Mouse (Mus musculus) adrenal gland, postnatal 4 days (tissue): Measurements from ENCODE around the gene Fgfr2. TPM values are rescaled to one million over a fixed set of nuclear protein-coding genes. Genes with fewer than 3 reads are reported as not detected.

ENCODE experiments used
- DNase-seq, 2 experiments: peaks; one replicate each; pipeline ENCODE4 v3.0.0; 2021 to 2022; ENCODE audit warnings: low spot score in 2 of 2, mixed read lengths in 2 of 2
- total RNA-seq, 2 experiments: library from RNA; stranded (reverse); gene quantifications; 2 replicates each; pipeline ENCODE4 v1.2.3; 2021

The Fgfr2 gene
- total RNA-seq, 2 experiments from 2014 or later = 205 to 210 TPM

GRCm38 (mm10) chr7:130304642-130305041 lies 2818.5 kb downstream of the Fgfr2 start:
- DNase-seq = no peak

DNA sequence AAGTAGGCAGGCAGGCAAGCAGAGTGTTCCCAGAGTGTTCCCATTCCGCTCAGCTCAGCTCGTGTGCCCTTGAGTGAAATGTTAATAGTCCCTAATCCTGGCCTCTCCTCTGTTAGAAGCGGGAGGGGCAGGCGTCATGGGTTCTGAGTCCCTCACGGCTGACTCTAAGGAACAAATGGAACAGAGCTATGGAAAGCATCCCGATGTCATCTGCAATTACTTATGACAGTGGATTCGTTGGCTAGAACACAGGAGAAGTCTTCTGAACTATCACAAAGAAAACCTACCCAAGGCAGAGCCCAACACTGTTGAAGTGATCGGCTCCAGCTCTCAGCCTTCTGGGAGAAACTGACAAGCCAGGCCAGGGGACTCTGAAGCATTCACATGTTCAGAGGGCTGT lies 2819.7 kb downstream of the Fgfr2 start:
- no peak for DNase-seq

DNA sequence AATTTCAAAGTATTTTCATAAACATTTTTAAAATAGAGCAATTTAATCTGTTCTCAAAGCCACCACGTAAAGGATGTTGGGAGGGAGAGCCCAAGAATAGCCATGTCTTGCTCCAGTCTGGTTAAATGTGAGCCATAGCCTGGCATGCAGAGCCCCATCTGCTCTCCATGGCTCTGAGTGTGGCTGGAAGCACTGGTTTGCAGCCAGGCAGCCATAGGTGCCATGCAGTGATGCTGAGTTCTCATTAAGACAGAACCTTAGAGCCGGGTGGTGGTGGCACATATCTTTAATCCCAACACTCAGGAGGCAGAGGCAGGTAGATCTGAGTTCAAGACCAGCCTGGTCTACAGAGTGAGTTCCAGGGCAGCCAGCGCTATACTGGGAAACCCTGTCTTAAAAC lies 2822.5 kb downstream of the Fgfr2 start:
- no peak for DNase-seq

DNA sequence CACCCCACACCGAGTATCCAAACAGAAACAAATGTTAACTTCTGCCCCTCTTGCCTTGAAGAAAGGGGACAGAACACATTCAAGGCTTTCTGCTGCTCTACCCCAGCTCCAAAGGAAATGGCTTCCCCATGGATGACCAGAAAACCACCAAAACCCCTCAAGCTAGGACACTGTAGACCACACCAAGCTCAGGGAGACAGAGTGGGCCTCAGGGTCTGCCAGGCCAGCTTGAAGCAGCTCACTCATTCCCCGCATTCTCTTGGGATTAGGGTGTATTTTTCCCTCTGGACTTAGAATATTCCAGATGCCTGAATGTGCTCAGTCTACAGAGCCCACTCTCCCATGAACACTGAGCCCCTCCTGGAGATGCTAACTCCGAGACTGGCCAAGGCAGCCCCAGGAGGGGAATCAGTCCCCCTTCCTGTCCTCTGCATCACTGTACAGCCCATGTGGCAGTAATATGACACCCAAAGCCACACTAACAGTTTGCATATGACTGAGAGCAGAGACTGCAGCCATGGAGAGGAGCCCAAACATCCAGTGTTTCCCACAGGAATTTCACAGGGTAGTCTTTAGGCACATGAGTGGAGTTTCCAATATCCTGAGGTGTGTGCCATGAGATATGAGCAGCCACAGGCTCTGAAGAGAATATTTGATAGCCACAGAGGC lies 2824.1 kb downstream of the Fgfr2 start:
- no peak for DNase-seq

- no peak for DNase-seq
These were observed 2832.0 kb downstream of the Fgfr2 start for GRCm38 (mm10) chr7:130291179-130291578.

GRCm38 (mm10) chr7:130289428-130289790 lies 2833.7 kb downstream of the Fgfr2 start:
- no peak for DNase-seq

GRCm38 (mm10) chr7:130288719-130289427 lies 2834.3 kb downstream of the Fgfr2 start:
- DNase-seq = no peak

DNA sequence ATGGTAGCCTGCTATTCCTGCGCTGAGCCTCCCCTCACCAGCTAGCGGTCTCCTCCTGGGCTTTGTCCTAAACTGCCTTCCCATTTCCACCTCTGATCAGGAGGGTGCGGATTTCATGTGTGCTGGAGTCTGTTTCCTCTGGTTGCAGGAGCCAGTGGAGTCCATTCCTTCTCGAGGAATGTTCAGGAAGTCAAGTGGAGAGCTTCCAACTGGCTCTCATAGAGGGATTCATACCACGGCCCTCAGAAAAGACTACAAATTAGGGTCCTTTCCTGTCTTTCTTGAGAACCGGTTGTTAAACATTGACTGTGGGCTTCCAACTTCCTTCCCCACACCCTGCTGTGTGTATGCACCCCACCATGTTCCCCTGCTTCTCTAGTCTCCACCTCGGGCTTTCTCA lies 2834.9 kb downstream of the Fgfr2 start:
- no peak for DNase-seq

DNA sequence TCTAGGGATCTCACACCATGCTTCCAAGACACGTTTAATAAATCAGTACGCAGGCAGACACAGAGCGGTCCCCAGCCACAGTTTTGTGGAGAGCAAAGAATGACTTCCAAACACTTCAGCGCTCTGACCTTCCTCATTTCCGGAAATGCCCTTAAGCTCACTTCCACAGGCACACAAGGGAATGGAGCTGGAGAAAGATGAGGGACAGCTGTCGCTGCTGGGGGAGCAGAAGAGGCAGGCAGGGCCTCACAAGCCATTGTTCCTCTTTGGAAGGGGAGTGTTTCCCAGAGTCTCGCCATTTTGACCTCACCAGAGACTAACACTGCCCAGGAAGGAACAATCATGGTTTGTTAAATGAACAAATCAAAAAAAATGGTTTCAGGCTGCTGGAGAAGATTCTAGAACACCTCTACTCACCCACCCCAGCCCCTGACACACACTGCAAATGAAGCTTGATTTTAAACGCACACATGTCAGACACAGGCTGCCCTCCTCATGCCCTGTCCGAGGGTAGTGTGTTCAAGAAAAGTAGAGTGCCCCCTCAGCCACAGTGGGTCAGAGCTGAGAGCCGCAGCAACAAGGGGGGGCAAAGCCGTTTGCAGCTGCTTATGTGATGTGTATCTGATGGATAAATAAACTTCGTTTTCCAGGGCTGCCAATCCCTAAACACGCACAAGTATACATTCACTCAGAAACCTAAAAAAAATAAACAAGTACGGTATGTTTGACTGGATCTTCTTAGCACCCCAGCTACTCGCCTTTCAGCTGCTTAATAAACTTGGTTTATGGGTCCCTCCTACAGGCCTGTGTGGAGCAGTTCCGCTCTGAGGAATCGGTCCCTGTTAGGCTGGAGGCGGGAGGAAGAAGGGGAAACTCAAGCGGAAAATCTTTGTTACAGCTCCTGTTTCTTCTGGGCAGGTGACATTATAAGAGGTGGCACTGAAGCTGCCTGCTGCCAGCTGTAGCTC lies 2844.1 kb downstream of the Fgfr2 start:
- no peak for DNase-seq

- DNase-seq = no peak
These were observed 2845.0 kb downstream of the Fgfr2 start for GRCm38 (mm10) chr7:130278000-130278737.

GRCm38 (mm10) chr7:130273265-130273664 lies 2849.9 kb downstream of the Fgfr2 start:
- peak; percentile 55 to 62 for DNase-seq

DNA sequence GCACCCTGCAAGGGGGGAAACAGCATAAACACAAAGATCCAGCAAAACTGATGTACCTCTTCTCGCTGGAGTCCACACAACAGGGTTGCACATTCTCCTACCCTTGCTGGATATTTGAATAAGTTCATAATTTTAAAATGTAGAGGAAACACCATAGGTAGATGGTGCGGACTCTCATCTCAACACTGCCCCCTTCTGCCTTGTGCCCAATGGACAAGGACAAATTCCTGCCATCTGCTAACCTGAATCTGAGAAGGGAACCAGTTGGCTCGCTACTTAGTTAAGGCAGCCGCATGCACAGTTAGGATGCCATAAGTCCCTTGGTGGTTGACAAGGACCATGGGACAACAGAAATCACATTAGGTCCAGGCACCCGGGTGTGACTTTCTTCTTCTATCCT lies 2852.3 kb downstream of the Fgfr2 start:
- DNase-seq = no peak

DNA sequence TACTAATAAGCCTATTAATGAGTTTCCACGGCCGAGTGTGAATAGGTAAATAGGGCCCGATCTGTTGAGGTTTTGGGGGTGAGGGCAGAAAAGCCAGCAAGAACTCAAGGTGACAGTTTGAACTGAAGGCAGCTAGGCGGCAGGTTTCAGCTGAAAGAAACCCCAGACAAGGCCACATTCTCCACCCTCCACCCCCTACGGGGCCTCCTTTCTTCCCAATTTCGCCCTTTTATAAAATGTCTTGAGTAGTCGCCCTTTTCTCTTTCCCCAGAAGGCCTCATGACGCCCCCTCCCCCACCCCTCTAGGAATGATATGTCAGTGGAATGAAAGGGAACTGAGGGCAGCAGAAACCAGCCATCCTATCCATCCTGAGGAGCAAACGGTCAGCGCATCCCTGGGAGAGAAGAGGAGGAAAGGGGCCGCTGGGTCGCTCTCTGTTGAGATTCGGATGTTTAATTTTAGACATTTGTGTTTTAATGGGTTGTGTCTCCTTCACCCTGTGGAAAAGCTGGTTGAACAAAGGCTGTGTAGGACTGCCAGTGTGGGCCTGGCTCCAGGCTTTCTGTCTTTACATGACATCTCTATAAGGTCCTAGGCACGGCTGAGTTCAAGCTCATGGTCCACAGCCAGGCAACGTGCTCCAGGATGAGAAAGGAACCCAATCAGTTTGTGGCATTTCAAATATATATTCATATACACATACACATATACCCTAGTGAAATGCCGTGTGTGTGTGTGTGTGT lies 2853.9 kb downstream of the Fgfr2 start:
- no peak for DNase-seq

DNA sequence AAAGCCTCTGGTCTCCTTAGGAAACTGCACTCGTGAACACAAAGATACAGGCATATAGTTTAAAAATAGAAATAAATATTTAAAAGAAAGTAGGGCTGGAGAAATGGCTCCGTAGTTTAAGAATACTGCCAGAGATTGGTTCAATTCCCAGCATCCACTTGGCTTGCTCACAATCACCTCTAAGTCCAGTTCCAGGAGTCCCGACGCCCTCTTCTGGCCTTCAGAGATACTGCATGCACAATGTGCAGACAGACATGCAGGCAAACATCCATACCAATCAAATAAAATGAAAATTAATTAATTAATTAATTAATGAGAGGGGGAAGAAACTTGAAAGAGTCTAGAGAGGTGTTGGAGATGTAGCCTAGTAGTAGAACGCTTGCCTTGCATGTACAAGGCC lies 2856.1 kb downstream of the Fgfr2 start:
- no peak for DNase-seq

- peak; percentile 76 to 82 for DNase-seq
These were observed 2857.0 kb downstream of the Fgfr2 start for GRCm38 (mm10) chr7:130266166-130266490.

DNA sequence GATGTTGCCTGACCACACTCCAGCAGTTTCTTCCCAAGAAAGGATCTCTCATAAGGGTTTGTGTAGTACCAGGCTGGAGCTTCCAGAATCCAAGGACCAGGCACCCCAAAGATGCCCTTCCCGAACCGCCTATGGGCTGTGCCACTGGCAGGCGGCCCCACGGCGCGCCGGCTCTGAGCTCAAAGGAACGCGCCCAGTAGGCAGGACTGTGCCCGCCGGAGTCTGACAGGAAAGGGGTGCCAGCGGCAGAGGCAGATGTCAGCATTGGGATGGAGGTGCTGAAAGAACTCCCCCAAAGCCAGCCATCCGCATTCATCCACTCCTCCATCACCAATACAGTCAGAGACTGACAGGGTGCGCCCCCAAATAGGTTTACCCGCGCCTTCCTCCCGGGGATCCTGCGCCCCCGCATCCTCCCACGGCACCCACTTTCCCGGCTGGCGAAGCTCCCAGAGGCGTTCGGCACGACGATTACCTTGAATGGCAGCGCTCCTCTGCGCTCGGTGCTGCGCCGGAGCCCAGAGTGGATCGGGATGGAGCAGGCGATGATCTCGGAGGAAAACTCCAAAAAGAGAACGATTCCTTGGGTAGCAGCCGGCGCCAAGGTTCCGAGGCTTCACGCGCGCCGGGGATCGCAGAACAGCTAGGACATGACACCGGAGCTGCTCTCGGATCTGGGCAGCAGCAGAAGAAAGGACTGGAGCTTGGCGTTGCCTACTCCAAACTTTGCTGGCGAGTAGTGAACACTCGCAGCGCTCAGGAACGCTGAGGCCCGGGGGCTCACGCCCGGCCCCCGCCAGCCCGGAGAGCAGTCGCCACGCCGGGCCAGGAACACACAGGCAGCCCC lies 2857.6 kb downstream of the Fgfr2 start:
- DNase-seq = peak in 1 of 2 experiments; percentile 14

- peak in 1 of 2 experiments; percentile 14 for DNase-seq
These were observed 2858.4 kb downstream of the Fgfr2 start for GRCm38 (mm10) chr7:130264616-130265318.

GRCm38 (mm10) chr7:130263799-130264351 lies 2859.3 kb downstream of the Fgfr2 start:
- DNase-seq = peak in 1 of 2 experiments; percentile 18

DNA sequence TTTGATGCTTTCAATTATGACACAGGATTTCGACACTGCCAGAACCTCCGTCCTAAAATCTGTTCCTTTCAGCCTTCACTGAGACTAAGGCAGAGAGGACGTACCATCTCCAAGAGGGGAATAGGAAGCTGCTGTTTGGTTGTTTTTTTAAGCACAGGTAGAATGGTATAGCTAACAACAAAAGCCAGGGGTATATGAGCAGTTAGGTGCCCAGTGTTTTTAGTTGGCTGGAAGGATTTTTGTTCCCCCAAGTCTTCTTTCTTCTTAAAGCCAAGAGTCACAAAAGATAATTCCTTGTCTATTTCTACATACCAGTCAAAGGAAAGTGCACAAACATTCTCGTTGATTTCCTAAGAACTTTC lies 2859.9 kb downstream of the Fgfr2 start:
- DNase-seq = no peak
